Mouse (Mus musculus) NIH3T3 (cell line): ENCODE results near the gene Scyl1.
A peak's percentile ranks its signal among the peaks of the same experiment; 100 is the strongest.

Experiments used
- DNase-seq: peaks from one replicate; pipeline ENCODE4 v3.0.0-alpha.2; 2012; ENCODE audit warnings: low read depth

Gene Scyl1

DNA sequence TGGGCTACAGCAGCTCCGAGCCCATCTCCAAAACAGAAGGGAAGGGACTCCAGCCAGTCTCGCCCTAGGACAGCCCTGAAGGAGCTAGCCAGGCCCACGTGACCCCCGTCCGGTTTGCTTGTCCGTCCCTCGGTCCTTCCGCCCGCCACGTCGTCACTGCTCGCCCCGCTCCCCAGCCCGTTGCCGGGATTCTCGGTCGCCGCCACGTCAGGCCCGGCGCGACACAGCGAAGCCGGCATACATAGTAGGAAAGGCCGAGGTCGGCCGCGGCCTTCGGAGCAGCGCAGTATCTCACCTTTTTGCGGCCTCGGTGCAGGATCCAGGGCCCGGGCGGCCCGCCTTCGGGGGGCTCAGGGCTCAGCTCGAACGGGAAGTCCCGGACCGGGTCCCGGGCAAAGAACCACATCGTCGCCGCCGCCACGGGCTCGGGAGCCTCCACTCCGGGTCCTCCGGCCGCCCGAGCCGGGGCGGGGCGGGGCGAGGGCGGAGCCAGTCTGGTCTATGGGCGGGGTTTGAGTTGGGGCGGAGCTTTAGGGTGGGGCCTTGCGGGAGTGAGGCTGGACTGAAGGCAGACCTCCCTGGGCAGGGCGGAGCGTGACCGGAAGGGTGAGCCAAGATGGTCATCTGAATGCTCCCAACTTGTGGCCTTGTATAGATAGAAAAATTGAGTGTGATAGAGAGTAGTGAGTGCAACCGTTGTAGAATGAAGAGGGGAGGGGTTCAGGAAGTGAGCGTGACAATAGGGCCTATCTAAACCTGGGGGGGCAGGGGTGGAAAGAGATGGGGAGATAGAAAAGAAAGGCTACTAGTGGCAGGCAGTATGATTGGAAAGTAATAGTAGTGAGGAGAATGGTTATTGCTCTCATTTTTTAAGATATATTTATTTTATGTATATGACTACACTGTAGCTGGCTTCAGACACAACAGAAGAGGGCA is at the start of gene Scyl1:
Scyl1 (minus strand) TSS at position 495 of the 936 bp plus-strand sequence.
- DNase-seq, result peak; percentile 97

GRCm38 (mm10) chr19:5819549-5819948 is 48.3 kb upstream of the Scyl1 start:
- peak; percentile 60 for DNase-seq

DNA sequence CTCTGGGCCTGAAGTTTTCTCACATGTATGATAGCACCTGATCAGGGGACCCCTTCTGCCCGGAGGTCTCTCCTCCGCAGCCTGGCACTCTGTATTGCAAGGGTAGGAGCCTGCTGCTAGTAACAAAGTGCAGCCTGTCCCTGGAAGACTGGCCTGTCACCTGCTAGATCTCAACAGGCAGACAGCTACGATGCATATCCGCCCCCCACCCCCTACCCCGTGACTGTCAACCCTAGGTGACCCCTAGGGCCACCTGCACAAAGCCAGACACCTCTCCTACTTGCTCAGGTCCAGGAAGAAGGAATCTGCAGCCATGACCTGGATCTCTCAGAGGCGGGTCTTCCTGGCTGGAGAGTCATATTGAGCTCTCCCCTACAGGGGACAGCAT is 47.4 kb upstream of the Scyl1 start:
- DNase-seq, result no peak

DNA sequence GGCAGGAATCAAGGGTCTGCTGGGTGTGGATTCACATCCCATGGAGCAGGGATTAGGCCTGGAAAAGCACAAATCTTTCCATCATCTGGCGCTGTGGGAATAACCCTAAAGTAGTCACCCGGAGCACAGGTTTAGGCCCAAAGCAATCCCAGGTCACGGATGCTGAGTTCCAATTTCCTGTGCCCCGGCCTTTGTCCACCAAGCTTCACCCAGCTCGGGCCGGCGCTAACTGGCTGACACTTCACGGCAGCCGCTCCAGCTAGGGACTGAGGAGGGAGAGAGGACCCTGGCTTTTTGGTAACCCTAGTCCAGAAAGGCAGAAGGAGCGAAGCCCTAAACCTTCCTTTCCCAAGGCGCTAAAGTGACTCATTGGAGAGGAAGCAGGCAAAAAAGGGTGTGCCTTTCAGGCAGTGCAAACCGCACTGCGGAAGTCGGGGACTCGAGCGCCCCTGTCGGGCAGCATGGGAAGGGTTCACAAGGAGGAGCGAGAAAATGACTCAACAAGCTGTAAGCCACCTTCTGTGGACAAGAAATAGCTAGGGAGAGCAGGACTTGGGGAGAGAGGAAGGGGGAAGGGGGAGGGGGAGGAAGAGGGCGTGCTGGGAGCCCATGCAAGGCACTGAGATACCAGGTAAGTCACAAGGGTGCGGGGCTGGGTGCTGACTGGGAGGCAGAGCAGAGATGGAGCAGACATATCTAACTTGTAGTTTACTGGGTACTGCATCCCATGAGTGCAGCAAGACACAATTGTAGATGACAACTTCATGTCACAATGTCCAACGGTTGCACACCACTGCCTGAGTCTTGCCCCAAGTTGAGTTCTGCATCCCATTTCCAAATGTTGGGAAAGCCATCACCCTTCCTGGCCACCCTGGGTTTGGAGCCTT is 46.7 kb upstream of the Scyl1 start:
- peak; percentile 98 for DNase-seq

GRCm38 (mm10) chr19:5815928-5816327 is 44.7 kb upstream of the Scyl1 start:
- peak; percentile 85 for DNase-seq

GRCm38 (mm10) chr19:5815010-5815409 is 43.8 kb upstream of the Scyl1 start:
- DNase-seq, result peak; percentile 88

GRCm38 (mm10) chr19:5814048-5814447 is 42.8 kb upstream of the Scyl1 start:
- DNase-seq, result peak; percentile 57

DNA sequence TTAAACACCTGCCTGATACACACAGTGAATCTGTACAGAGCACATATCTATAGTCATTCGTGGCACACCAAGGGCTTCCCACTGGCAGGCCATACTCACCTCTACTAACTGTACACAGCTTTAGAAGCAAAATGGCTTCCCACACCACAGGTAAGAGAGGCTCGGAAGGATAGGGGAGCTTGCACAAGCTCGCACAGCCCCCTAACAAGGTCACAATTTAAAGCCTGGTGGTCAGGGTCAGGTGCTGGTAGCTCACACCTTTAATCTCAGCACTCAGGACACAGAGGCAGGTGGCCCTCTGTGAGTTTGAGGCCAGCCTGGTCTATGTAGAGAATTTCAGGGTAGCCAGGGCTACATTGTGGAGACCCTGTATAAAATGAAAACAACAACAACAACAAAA is 42.3 kb upstream of the Scyl1 start:
- DNase-seq, result no peak

DNA sequence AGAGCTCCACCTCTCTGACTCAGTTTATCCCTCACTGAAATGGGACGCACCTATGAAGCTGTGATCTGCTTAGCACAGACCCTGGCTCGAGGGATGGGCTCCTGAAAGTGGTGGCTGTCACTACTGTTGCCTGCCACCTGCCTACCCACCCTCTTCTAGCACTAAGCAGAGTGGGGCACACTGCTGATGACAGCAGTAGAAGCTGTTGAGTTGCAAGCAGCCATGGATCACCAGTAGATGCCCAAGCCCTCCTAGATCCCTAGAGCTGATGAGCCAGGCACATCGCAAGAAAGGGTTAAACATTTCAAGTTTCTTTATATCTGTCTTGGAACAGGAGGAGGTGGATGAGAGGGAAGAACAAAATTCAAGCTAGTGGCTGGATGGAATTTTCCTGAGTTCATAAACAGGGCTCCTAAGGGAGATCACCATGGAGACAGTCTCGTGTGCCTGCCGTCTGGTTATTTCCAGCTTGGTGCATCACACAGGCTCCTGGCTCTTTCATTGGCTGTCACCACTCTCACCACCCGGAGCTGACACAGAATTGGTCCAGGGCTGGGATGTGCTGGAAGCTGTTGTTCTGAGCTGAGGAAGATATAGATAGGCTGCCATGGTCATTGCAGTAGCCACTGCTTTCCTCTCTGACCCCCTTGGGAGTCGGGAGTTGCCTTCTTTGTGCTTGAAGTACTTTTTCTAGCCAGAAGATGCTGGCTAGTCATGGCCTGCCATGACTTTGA is 40.7 kb upstream of the Scyl1 start:
- DNase-seq, result peak; percentile 97

DNA sequence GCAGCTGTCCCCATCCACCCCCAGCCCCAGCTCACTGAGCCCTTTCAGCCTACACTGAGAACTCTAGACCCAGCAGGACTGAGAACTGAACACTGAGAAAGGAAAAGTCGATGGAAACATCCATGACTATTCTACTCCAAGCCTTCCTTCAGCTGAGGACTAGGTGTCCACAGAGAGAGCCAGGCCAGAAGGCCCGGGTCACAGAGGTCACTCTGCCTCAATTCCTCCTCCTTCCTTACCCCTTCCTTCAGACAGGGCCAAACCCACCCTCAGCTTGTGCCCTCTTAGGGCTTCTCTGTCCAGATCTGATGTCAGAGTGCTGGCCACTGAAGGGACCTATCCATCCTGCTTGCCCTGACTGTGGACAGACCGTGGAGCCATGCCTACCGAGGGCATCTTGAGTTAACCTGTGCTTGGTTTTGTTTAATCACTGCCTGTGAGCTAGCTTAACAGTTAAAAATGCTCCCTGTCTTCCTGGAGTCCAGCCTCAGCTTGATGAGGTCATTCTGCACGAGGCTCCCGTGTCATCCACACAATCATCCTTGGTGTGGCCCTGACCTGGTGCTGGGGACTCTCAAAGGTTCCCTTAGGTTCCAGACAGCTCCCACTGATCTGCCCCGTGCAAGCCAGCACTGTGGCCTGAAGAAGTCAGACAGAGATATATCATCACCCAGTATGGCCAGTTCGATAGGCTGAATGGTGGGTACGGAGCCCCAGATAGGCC is 39.8 kb upstream of the Scyl1 start:
- DNase-seq, result peak; percentile 49

- DNase-seq, result peak; percentile 85
These were observed 39.1 kb upstream of the Scyl1 start for GRCm38 (mm10) chr19:5810103-5810839.

GRCm38 (mm10) chr19:5809712-5810089 is 38.5 kb upstream of the Scyl1 start:
- peak; percentile 86 for DNase-seq

- peak; percentile 79 for DNase-seq
These were observed 37.9 kb upstream of the Scyl1 start for GRCm38 (mm10) chr19:5808955-5809711.

DNA sequence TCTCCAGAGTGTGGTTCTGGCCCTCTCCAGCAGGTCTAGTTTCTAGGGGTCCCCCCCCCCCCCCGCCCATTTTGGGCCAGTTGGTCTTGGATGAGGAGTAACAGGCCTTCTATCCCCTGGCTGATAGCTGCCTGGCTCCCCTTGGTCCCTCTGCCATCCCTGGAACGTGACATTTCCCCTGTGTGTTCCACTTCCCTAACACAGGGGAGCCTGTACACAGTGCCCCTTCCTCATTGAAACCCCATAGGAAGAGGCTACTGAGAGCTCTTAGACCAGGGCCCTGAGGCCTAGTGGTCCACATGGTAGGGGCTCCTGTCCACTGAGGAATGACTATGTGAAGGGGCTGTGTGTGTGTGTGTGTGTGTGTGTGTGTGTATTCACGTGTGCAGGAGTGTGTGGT is 36.5 kb upstream of the Scyl1 start:
- DNase-seq, result no peak

- DNase-seq, result no peak
These were observed 35.6 kb upstream of the Scyl1 start for GRCm38 (mm10) chr19:5806809-5807205.

GRCm38 (mm10) chr19:5806051-5806808 is 35.0 kb upstream of the Scyl1 start:
- peak; percentile 90 for DNase-seq

DNA sequence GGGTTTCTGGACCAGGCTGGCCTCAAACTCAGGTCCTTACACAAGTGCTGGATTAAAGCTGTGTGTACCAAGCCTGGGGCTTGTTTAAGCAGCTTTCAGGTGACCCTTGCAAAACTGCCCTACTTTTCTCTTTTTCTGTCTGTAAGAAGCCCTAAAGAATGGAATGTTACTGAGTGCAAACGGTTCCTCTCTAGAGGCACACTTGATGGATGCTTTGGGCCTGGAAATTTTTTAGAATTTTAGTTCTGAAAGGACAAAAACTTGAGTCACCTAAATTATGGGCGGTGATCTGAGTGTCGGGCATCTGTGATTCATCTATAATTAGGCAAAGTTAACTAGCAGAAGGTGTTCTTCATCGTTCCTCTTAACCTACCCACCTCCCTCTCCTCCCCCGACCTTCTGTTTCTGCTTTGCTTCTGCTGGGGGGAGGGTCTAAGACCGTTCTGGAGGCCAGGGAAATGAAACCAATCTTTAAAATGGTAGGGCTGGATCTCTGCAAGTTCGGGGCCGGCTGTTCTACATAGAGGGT is 33.2 kb upstream of the Scyl1 start:
- peak; percentile 73 for DNase-seq

GRCm38 (mm10) chr19:5803881-5804279 is 32.7 kb upstream of the Scyl1 start:
- DNase-seq, result peak; percentile 84
